Mouse (Mus musculus): ENCODE data around the gene Bpgm.

Bpgm gene

DNA sequence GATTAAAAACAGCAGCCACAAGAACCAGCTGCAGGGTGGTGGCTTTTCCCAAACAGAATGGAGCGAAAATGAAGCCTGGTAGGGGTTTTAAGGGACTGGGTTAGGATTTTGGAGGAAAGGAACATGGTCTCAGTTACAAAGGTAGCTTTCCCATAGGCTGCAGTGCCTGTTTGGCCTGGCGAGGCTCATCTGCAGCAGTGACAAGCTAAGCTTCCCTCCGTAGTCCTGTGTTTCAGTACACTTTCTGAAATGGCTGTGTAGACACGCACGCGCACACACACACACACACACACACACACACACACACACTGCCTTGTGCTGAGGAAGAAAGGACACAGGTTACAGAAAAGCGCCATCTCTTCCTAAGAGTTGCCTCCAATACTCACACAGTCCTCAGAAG is 7.8 kb downstream of the Bpgm start:
- no peak for DNase-seq (ENCODE audit: low read depth, low spot score)

DNA sequence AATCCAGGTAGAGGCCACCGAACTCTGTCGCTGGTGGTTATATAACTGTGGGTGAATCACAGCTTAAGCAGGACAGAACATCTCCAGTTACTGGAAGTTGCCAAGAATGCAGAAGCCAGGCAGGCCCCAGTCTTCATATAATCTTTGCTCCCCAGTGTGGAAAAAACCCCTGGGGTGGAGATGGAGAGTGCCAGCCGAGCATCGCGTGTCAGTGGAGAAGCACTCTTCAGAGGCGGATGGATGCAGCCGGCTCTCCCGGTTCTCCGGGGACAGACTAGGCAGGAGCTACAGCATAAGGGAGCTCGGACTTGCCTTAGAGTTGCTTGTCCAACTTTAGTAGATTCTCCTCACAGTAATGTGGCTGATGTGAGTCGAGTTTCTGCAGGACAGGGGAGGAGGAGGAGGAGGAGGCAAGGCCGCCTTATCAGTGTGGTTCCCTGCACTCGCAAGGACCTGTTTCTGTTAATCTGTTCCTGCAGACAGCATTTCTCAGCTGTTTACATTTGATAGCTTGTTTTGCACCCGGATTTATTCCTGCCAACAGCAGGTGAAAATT is 10.1 kb downstream of the Bpgm start:
- DNase-seq (ENCODE audit: low read depth, low spot score), result no peak

- DNase-seq (ENCODE audit: low read depth, low spot score), result no peak
Observed at GRCm38 (mm10) chr6:34493327-34494095, 17.5 kb downstream of the Bpgm start.

DNA sequence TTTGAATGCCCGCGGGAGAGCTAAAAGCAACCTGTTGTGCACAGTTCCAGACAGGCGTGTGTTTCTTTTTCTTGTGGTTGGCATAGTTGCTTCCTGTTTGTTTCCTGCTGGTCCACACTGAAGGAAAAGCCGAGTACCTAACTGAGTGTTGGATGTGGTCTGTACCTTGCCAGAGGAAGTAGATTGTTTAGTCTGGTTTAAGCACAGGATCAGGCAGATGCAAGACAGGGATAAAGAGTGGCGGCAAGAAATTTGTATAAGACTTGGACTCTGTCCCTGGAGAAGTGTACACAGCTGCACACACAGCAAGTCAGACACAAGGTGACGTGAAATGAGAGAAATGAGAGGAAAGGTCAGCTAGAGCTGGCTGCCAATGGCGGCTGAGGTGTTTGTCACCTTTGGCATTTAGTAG is 19.1 kb downstream of the Bpgm start:
- peak; percentile 18 for DNase-seq (ENCODE audit: low read depth, low spot score)

- DNase-seq (ENCODE audit: low read depth, low spot score), result no peak
Observed at GRCm38 (mm10) chr6:34497991-34498625, 22.1 kb downstream of the Bpgm start.

DNA sequence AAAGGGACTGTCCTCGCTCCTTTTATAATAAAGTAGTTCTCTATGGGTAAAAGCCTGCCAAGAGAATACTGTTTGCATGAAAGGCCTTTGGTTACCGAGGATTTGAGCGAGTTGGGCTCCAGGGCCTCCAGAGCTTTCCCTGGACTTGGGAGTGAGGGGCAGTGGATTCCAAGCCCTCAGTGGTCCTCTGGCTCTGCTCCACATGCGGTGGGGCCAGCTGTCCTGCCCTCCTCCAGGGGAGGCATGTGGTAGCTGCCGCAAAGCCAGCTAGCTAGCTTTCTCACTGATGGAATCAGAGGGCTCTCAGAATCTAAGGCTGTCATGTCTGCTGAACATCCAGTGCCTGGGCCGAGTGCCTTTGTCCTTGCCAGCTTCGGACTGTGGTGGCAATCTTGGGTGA is 26.3 kb downstream of the Bpgm start:
- no peak for DNase-seq (ENCODE audit: low read depth, low spot score)

GRCm38 (mm10) chr6:34505957-34506356 is 29.9 kb downstream of the Bpgm start:
- DNase-seq (ENCODE audit: low read depth, low spot score), result no peak

- DNase-seq (ENCODE audit: low read depth, low spot score), result no peak
Observed at GRCm38 (mm10) chr6:34507581-34507980, 31.6 kb downstream of the Bpgm start.

DNA sequence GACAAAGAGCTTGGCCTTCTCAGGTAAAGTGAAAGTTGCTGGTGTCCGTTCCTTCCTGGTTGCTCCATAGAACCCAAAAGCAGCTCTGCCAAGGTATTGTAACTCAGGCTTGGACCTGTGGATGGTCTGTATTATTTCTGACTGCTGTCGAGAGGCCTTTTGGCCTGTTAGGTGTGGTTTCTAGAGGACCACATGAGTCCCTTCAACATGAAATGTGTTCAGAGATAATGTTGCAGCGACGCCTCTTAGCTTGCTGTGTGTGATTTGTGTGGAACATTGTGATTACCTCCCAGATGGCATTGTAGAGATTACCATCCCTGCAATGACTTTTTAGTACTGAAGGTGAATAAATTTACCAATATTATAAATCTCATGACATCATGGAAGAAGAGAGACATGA is 32.0 kb downstream of the Bpgm start:
- no peak for DNase-seq (ENCODE audit: low read depth, low spot score)

DNA sequence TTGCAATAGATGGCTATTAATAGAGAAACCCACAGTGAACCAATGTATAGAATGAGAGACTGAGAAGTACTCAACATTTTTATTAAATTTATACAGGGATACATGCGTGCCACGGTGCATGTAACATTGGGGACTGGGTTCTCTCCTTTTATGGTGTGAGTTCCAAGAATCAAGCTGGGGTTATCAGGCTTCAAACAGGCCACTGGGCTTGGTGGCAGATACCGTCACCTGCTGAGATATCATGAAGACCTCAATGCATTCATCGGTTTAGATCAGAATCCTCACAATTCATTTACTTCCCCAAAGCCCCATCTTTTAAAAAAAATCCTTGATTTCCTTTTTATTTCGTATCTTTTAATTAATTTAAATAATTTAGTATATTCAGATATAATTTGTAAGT is 34.3 kb downstream of the Bpgm start:
- no peak for DNase-seq (ENCODE audit: low read depth, low spot score)

DNA sequence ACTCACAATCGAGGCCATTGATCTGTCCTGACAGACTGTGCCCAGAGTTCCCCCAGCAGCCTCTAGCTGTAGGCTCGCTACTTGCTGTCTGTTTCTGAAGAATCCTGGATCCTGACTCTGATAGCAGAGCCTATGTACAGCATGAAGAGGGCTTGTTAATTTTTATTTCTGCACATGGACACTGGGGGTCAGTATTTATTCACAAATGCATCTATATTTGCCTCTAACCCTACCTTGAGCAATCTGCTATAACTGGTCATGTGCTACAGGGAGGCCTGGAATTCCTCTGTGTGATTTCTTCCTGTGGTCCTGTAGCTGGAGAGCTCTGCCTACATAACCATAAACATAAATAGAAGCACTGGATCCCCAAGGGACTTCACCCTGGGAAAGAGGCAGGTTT is 35.4 kb downstream of the Bpgm start:
- peak; percentile 24 for DNase-seq (ENCODE audit: low read depth, low spot score)

DNA sequence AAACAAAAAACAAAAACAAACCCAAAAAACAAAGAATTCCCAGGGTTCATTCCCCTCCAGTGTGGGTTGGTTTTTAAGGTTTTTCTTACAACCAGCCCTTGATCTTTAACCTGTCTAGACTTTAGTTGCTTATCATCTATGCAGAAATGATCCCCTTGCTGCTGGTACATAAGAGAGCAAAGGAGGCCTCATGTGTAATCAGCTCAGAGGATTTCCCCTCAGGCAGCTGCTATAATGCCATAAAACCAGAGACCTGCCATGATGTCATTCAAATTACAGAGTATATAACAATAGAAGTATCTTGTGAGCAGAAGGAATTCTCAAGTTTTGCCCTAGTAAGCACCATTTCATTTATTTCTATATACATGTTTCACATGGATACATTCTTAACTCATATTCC is 36.7 kb downstream of the Bpgm start:
- DNase-seq (ENCODE audit: low read depth, low spot score), result no peak

DNA sequence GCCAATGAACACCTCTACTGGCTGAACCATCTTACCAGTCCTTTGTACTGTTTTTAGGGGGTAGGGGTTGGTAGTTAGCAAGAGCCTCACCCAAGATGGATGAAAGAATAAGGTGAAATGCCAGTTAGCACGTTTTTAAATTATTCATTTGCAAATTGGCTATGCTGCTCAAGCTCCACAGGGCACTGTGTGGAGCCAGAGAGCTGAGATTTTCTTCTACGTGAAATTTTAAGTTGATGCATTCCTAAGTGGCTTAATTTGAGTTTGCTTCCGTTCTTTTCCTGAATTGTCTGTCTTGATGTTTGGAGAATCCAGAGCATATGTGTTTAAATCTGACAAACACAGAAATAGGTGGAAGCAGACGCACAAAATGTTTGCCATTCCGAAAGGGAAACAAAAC is 38.6 kb downstream of the Bpgm start:
- no peak for DNase-seq (ENCODE audit: low read depth, low spot score)

- DNase-seq (ENCODE audit: low read depth, low spot score), result no peak
Observed at GRCm38 (mm10) chr6:34515098-34515782, 39.2 kb downstream of the Bpgm start.

DNA sequence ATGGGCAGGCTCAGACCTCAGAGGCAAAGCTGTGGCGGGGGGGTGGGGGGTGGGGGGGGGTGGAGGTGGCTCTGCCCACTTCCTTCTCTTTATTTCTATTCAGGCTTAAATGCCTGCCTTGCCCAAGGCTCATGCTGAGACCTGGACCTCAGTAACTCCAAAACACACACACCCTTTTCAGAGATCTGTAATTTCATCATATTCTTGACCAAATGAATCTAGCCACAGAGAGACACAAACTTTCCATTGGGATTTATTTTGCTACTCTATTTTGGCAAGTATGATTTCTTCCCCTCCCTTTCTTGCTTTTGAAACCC is 39.7 kb downstream of the Bpgm start:
- no peak for DNase-seq (ENCODE audit: low read depth, low spot score)

DNA sequence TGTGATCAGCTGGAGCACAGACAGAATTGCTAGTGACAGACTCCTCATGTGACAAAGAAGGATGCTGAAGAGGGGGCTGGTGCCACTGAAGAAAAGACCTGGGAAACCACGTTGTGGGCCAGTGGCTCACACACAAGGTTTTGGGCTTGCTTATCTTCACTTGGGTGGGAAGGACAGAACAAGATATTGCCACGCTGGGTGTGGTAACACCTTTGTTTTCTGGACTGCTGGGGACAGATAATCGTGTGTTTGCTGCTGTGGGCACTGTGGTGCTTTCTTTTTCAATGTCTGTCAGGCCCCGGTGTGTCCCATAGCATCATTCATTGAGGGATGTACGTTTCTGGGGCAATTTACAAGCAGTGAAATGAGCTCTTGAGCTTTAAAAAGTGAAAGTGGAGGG is 41.7 kb downstream of the Bpgm start:
- DNase-seq (ENCODE audit: low read depth, low spot score), result no peak

- no peak for DNase-seq (ENCODE audit: low read depth, low spot score)
Observed at GRCm38 (mm10) chr6:34519087-34519486, 43.1 kb downstream of the Bpgm start.

GRCm38 (mm10) chr6:34520491-34520890 is 44.5 kb downstream of the Bpgm start:
- DNase-seq (ENCODE audit: low read depth, low spot score), result no peak

DNA sequence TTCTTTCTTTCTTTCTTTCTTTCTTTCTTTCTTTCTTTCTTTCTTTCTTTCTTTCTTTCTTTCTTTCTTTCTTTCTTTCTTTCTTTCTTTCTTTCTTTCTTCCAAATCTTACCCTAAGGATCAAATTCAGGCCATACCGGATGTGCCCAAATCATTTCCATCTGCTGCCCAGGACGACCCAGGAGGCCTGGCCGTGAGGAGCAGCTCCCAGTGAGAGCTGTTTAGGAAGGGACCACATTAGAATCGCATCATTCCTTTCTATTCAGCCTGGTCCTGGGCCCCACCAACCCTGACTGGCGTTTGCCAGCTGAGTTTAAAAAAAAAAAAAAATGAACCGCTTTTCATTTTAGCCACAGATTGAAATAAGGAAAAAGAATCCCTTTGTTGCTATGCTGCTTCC is 44.9 kb downstream of the Bpgm start:
- no peak for DNase-seq (ENCODE audit: low read depth, low spot score)

GRCm38 (mm10) chr6:34523476-34523875 is 47.5 kb downstream of the Bpgm start:
- no peak for DNase-seq (ENCODE audit: low read depth, low spot score)

DNA sequence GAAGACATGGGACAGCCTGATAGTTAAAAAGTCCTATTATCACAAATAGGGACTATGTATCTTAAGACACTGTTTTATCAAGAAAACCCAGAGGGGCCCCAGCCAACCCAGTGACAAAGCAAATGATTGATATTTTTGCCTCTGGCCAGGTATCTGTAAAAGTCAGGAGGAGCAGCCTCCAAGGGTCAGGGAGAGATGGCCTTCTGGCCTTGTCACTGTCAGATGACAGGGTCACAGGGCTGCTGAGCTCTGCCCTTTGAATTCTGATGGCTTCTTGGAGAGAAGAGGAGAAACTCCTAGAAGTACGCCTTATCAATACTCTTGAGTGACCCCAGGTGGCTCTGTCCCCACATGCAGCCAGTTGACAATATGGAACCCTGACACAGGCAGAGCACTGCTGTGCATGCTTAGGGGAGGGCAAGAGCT is 49.5 kb downstream of the Bpgm start:
- DNase-seq (ENCODE audit: low read depth, low spot score), result no peak

GRCm38 (mm10) chr6:34525927-34526326 is 49.9 kb downstream of the Bpgm start:
- DNase-seq (ENCODE audit: low read depth, low spot score), result no peak

DNA sequence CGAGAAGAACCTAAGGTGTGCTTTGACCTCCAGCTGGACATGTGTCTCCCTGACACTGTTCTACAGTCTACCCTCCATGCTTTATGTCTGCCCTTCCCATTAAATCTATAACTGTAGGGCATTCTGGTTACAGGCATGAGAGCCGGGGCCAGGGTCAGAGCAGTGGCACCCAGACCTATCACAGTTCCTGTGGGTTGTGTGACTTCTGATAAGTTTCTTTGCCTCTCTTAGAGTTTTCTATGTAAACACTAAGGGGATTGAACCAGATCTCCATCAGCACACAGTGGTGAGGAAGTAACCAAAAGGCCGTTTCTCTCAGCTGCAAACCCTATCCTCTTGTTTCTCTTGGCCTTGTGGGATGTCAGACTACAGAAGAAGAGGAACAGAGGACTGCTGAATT is 50.4 kb downstream of the Bpgm start:
- no peak for DNase-seq (ENCODE audit: low read depth, low spot score)
